Mouse (Mus musculus) small intestine, adult 2 months (tissue): ENCODE data around the gene Cfap157. TPM values are rescaled to one million over a fixed set of nuclear protein-coding genes. Genes with fewer than 3 reads are reported as not detected.
A peak's percentile ranks its signal among the peaks of the same experiment; 100 is the strongest.

ENCODE experiments used
- H3K27ac ChIP-seq: fragments of 200-500 bp; 2 replicates; pipeline ENCODE4 v1.5.1; 2012; ENCODE audit warnings: low read depth, low read length, control low read depth, inconsistent platforms; ENCODE audit not compliant: insufficient read depth
- H3K27me3 ChIP-seq: fragments of 200-500 bp; 2 replicates; pipeline ENCODE4 v1.6.1; 2012; ENCODE audit warnings: mild to moderate bottlenecking, moderate library complexity, low read length, inconsistent platforms; ENCODE audit not compliant: control insufficient read depth, insufficient read depth
- H3K36me3 ChIP-seq: fragments of 200-500 bp; 2 replicates; pipeline ENCODE4 v1.6.1; 2012; ENCODE audit warnings: mild to moderate bottlenecking, low read length, control low read depth, inconsistent platforms; ENCODE audit not compliant: control insufficient read depth, insufficient read depth
- H3K4me1 ChIP-seq: fragments of 200-500 bp; 2 replicates; pipeline ENCODE4 v1.6.1; 2012; ENCODE audit warnings: low read length, inconsistent platforms, mixed read lengths; ENCODE audit not compliant: control insufficient read depth, insufficient read depth, insufficient read length
- H3K4me3 ChIP-seq: fragments of 200-500 bp; 2 replicates; pipeline ENCODE4 v1.5.1; 2012; ENCODE audit warnings: low read depth, mild to moderate bottlenecking, control low read depth, inconsistent platforms, low read length, moderate library complexity
- CTCF ChIP-seq: fragments of 200-500 bp; IDR thresholded peaks from 2 replicates; pipeline ENCODE4 v1.5.1; 2012; ENCODE audit warnings: low read depth, mild to moderate bottlenecking, control low read depth, inconsistent platforms, low read length, moderate library complexity, mixed read lengths; ENCODE audit not compliant: insufficient replicate concordance, insufficient read length; ENCODE audit errors: extremely low read depth
- POLR2A ChIP-seq: fragments of 200-500 bp; IDR thresholded peaks from 2 replicates; pipeline ENCODE4 v1.6.1; 2012; ENCODE audit warnings: low read depth, mild to moderate bottlenecking, control low read depth, inconsistent platforms, low read length, moderate library complexity
- WGBS: fragments of 180-500 bp; shearing (Covaris S2); methylation state at CpG from one replicate; pipeline ENCODE4 v1.1.7; 2018; 5-methylcytosine and 5-hydroxymethylcytosine counted together
- polyA plus RNA-seq: library from polyadenylated mRNA; depleted of rRNA; stranded (reverse); fragments of >200 nt; gene quantifications from 2 replicates; pipeline ENCODE4 v1.2.3, GENCODE M21; 2012

Cfap157 gene
- polyA plus RNA-seq, 1 experiment = 0.06 TPM

GRCm38 (mm10) chr2:32737008-32737407 lies 47.2 kb downstream of the Cfap157 start:
- peaks cover 8% of the 10 kb centered on the region for H3K4me1 ChIP-seq
- no peak overlapping the region for H3K4me3 ChIP-seq
- 65% methylated on average over 6 of the region's 6 CpGs for WGBS
- peaks cover 14% of the 10 kb centered on the region for H3K27me3 ChIP-seq
- H3K27ac ChIP-seq = no peak overlapping the region
- TF ChIP-seq POLR2A (no peak), CTCF (no peak)
- no peaks in the 10 kb centered on the region for H3K36me3 ChIP-seq

DNA sequence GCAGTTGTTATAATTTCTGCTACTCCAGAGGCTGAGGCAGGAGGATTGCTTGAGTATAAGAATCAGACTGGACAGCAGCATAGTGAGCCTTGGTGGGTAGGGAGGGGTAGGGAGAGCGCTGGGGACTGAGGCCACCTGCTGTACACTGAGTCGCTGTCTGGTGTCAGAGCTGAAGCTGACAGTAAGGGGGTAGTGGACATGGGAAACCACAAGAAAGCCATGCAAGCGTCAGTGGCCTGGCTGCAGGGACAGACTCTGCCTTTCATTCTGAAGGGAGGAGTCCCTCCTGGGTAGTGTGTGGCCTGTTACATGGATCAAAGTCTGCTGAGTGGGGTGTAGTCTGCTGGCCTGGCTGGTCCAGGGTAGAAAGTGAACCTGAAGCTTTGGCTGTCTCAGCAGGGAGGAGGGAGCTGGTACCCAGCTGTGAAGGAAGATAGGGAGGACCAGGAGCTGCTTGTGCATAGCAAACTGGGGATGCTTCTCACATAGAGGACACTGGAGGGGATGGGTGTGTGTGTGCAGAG lies 47.9 kb downstream of the Cfap157 start:
- TF ChIP-seq POLR2A (no peak), CTCF (no peak)
- Histone ChIP-seq H3K27me3 (peaks cover 10% of the 10 kb centered on the region), H3K4me3 (no peak overlapping the region), H3K4me1 (peaks cover 6% of the 10 kb centered on the region), H3K36me3 (no peaks in the 10 kb centered on the region), H3K27ac (no peak overlapping the region)
- 56% methylated on average over 3 of the region's 3 CpGs for WGBS

DNA sequence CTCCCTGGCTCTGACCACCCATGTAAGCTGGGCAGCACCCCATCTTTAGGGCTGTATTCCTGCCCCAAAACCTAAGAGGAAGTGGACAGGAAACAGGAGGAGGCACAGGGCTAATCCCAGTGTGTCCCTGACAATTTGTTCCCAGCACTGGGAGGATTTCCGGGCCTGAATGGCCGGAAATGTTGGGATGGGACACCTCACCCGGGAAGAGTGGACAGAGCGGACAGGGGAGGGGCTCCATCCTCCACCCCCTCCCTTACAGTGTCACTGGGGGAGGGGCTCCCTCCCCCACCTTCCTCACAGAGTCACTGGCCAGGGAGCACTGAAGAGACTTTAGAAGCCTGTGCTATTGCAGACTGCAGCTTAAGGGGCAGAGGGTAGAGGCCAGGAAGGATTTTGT lies 49.3 kb downstream of the Cfap157 start:
- no peak for TF ChIP-seq CTCF
- no peak for TF ChIP-seq POLR2A
- 57% methylated on average over 4 of the region's 4 CpGs for WGBS
- Histone ChIP-seq H3K36me3 (no peaks in the 10 kb centered on the region), H3K4me1 (peaks cover 4% of the 10 kb centered on the region), H3K27me3 (no peaks in the 10 kb centered on the region), H3K27ac (peak overlapping the region; percentile 49; the same call in 1 of the 2 replicates), H3K4me3 (no peak overlapping the region)

GRCm38 (mm10) chr2:32734480-32734879 lies 49.7 kb downstream of the Cfap157 start:
- Histone ChIP-seq H3K4me1 (peaks cover 4% of the 10 kb centered on the region), H3K27me3 (no peaks in the 10 kb centered on the region), H3K4me3 (no peak overlapping the region), H3K27ac (peak overlapping the region; percentile 49; the same call in 1 of the 2 replicates), H3K36me3 (no peaks in the 10 kb centered on the region)
- TF ChIP-seq CTCF (no peak), POLR2A (no peak)
- whole genome bisulfite sequencing = 50% methylated on average over 4 of the region's 4 CpGs

- 74% methylated on average over 6 of the region's 6 CpGs for WGBS
- peaks cover 4% of the 10 kb centered on the region for H3K4me1 ChIP-seq
- TF ChIP-seq POLR2A (no peak), CTCF (no peak)
- no peak overlapping the region for H3K4me3 ChIP-seq
- H3K27ac ChIP-seq = no peak overlapping the region
- no peaks in the 10 kb centered on the region for H3K36me3 ChIP-seq
- no peaks in the 10 kb centered on the region for H3K27me3 ChIP-seq
Measured at GRCm38 (mm10) chr2:32732695-32733094, 51.5 kb downstream of the Cfap157 start.

DNA sequence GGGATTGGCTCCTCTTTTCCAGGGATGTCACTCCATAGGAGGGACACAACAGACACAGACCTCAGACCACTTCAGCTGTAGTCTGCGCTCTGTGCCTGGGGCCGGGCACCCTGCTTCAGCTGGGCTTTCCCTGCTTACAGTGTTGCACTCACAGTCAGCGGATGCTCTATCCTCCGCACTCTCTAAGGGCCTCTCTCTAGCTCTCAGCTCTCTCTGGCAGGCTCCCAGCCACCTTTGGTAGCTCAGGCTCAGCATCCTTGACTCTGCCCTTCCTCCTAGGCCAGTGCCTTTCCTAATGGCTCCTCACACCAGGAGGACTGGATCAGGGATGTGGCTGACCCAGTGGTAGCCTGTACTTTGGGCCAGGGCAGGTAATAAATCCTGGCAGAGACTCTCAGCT lies 52.3 kb downstream of the Cfap157 start:
- TF ChIP-seq POLR2A (no peak), CTCF (no peak)
- 77% methylated on average over 4 of the region's 4 CpGs for WGBS
- H3K4me1 ChIP-seq = peaks cover 4% of the 10 kb centered on the region
- no peak overlapping the region for H3K27ac ChIP-seq
- no peaks in the 10 kb centered on the region for H3K36me3 ChIP-seq
- no peak overlapping the region for H3K4me3 ChIP-seq
- H3K27me3 ChIP-seq = no peaks in the 10 kb centered on the region

DNA sequence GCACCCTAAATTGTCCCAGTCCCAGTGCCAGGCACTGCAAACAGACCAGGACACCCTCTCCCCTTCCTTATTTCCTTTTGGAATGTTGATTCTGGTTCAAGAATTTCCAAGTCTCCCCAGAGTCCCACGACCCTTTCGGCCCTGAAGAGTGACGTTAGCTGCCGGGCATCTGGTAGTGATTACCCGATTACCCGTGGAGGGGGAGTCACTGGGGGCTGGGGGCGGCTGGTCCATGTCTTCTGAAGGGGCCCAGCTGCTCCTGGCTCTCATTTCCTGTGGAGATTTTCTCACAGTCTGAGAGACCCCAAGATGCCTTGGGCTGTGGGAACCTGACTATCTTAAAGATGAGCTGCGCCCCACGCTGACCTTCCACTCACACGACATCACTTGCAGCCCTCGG lies 53.4 kb downstream of the Cfap157 start:
- H3K27me3 ChIP-seq = no peaks in the 10 kb centered on the region
- H3K4me1 ChIP-seq = peaks cover 2% of the 10 kb centered on the region
- H3K4me3 ChIP-seq = no peak overlapping the region
- H3K27ac ChIP-seq = no peak overlapping the region
- TF ChIP-seq CTCF (no peak), POLR2A (no peak)
- H3K36me3 ChIP-seq = no peaks in the 10 kb centered on the region
- WGBS = 56% methylated on average over 11 of the region's 11 CpGs
